Mouse (Mus musculus): ENCODE data around the gene Grpel1.

Grpel1 gene

DNA sequence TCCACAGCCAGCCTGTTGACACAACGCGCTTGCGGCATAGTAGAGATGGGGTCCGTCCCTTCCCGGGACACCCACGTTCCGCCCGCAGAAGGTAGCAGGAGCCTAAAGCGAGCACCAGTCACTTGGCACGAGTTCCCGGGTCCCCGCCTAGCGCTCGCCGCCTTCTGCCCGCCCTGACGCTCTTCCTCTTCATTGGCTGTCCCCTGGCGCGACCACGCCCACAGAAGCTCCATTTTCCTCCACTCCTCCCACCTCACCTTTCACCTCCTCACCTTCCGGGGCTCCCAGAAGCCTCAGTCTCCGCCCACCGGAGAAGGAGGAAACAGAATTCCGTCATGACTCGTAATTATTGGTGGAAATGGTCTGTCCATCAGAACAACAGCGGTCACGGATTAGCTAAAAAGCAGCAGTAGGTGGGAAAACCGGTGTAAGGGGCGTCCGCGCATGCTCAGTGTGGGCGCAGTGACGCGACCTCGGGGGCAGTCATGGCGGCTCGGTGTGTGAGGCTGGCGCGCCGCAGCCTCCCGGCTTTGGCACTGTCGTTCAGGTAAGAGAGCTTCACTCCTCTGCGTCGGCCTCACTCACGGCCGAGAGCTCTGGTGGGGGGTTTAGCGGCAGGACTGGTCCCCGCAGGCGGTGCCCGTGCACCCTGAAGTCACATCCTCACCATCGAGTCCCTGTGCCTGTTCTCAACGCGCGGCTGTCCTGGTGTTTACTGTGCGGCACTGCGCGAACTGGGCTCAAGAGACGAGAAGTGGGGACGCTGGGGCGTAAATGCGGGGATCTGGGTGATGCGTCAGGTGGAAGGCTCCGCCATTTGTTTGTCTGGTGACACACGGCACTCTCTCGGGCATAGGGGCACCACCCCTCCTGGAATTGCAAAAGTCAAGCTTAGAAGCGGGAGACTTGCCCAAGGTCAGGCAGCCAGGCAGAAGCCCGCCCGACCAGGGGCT is at the start of gene Grpel1:
TSS of gene Grpel1 (plus strand) at position 290 of the 953 bp plus-strand sequence.
- DNase-seq (ENCODE audit: low spot score in 2 of 2): peak; percentile 90 to 99

DNA sequence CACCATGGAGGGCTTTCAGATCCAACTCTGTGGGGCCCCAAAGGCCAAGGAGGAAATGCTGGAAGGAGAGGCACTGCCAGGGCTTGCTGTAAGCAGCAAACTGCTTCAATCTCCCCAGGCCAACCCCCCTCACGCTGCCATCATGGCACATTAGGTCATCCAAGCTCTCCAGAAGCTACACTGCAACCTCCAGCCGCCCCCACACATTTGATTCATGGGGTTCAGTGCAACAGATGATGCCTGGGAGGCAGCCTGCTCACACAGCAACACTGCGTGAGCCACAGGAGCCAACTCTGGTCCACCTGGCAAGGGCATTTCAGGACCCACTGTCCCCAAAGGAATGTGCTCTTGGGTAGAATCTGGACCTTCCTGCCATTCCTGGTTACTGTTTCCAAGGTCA is 44.9 kb upstream of the Grpel1 start:
- no peak for DNase-seq (ENCODE audit: low spot score in 2 of 2)

DNA sequence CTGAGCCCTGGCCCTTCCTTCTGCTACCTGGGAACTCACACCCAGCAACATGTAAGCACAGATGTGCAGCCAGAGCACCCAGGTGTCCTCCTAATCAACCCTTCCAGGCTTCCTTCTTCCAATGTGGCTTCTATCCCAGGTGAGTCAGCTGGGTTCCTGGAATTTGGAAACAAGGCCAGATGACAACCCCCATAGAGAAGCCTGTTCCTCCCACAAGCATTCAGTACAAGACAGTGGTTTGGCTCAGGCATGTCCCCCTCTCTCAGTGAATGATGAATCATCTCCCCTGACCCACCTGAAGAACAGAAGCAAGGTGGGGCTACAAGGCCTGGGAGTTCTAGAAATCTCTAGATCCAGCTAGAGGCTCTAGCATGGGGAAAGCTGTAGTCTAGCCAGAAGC is 42.1 kb upstream of the Grpel1 start:
- no peak for DNase-seq (ENCODE audit: low spot score in 2 of 2)

DNA sequence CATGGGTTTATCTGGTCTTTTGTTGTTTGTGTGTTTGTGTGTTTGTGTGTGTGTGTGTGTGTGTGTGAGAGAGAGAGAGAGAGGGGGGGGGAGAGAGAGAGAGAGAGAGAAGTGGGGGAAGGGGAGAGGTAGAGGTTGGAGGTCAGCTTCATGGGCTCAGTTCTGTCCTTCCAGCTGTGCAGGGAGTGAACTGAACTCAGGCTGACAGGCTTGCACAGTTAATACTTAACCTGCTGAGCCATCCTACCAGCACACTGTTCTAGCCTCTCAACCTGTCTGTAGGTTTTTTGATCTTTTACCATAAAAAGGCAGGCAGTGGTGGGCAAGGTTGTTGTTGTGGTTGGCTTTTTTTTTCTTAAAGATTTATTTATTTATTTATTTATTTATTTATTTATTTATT is 40.1 kb upstream of the Grpel1 start:
- DNase-seq (ENCODE audit: low spot score in 2 of 2): no peak

DNA sequence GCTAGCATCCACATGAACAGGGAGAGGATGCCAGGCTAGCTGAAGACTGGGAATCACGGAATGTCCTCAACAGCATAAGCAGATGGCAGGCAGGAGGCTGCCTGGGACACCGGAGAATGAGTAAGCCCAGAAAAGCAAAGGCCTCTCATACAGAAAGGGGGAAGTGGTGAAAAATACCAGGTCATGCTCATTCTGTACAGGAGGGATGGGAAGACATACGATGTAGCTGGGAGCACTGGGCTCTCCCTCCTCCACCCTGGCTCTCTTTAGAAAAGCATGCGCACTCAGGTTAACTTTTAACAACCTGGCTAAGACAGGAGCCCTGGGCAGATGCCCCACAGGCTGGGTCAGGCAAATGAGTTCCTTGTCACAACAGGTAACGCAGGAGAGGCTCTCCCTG is 38.4 kb upstream of the Grpel1 start:
- DNase-seq (ENCODE audit: low spot score in 2 of 2): no peak

DNA sequence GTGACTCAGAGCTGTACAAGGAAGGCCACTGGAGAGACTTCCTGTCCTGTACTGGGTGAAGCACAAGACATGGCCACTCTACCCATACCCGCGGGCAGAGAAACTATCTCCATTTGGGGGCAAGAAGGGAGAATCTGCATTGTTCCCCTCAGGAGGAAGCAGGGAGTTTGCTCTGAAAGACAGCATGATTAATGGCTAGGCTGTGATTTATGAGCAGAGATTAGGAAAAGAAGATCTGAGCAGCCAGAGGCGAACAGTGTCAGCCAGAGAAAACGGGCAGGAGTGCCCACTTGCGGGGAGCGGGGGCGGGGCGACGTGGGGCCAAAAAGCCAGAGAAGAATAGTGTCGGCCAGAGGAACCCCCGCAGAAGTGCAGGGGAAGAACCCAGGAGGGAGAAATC is 37.0 kb upstream of the Grpel1 start:
- no peak for DNase-seq (ENCODE audit: low spot score in 2 of 2)

DNA sequence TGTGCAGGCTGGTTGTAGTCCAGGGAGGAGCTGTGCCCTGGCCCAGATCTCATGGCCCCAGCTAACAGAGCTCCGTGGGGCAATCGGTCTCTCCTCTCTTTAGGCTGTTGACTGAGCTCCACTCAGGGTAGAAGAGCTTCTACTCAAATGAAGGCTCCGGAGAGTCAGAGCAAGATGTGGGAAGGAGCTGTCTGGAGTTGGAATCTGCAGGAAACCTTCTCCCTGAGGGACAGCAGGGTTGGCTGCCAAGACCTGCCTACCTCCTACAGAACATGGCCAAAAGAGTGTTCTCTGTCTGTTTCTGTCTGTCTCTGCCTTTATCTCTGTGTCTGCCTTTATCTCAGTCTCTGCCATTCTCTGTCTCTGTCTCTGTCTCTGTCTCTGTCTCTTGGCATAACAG is 35.2 kb upstream of the Grpel1 start:
- no peak for DNase-seq (ENCODE audit: low spot score in 2 of 2)

DNA sequence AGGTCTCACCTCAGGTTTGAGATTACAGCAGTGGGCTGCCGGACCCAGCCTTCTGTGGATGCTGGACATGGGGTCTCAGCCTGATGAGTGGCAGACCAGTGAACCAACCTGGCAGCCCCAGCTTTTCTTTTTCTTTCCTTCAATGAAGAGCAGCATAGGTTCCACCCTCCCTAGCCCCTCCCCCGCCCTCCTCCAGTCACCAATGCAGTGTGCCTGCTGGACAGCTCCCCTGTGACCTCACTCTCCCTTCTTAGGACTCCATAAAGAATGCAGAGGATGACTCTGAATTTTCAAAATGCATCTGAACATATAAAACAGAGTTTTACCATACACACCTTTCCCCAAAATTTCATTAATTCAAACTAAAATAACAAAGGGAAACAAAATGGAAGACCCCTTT is 33.1 kb upstream of the Grpel1 start:
- DNase-seq (ENCODE audit: low spot score in 2 of 2): no peak

DNA sequence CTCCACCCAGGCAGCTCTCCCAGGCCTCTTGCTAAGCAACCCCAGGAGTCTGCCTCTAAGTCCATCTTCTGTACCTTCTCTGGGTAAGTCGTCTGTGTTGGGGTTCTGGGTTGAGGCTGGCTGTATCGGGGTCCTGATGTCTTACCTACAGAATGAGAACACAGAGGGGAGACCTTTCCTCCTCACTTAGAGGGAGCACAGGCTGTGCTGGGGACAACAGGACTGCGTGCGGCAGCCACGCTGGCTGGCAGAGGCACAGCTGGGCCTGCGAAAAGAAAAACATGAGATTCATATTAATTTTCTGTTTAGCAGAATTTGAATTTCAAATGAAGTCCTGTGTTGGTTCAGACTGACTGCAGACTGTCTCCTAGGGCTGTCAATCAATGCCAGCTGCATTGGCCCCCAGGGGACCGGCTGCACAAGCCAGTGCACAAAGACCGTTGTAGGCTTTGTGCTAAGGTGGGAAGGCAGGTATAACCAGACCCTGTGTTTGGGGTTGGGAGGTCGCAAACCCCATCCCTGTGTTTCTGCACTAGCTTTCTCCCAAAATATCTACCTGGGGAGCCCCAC is 30.3 kb upstream of the Grpel1 start:
- DNase-seq (ENCODE audit: low spot score in 2 of 2): peak in 1 of 2 experiments; percentile 59

DNA sequence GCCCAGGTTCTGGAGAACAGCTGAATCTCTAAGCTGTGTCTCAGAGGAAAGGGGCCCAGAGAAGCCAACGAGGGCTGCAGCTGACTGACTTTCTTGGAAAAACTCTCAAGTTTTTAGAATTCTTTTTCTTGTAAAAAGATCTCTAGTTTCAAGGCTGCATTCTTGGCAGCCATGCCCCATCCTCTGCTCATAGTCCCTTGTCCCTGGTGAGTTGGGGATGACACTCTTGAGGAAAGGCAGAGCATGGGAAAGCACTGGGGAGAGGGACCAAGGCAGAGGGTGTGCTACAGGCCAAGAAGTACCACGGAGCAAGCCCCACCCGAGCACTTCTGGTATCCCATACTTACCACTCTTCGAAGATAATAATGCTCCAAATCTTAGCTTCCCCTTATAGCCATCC is 27.9 kb upstream of the Grpel1 start:
- no peak for DNase-seq (ENCODE audit: low spot score in 2 of 2)

DNA sequence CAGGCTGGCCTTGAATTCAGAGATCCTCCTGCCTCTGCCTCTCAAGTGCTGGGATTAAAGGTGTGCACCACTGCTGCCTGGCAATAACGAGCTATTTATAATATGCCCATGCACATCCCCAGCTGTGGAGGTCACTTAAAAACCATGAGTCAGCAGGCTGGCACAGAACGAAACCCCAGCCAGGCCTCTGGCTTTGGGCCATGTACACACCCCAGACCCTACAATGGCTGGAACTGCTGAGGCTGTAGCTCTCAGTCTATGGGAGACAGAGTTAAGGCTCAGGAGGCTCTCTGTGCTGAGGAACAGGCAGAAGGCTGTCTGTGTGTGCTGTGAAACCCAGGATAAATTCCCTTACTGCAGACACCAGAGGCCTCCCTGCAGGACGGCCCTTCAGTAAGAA is 24.1 kb upstream of the Grpel1 start:
- no peak for DNase-seq (ENCODE audit: low spot score in 2 of 2)

DNA sequence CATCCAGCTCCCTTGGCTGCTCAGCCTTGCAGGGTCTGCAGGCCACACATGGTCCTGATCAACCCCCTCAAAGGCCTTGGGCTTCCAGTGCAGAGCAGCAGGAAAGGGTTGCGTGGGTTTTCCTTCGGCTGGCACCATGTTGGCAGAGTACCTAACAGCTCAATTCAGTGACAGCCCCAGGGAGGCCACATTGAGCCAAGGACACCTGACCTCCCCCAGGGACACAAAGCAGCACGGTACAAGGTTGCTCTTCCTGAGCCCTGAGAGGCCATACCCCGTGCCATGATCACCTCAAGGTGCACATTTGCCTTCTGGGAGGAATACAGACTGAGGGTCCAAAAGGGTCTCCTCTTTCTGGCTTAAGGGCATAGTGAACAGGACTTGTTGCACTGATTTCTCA is 20.2 kb upstream of the Grpel1 start:
- no peak for DNase-seq (ENCODE audit: low spot score in 2 of 2)

DNA sequence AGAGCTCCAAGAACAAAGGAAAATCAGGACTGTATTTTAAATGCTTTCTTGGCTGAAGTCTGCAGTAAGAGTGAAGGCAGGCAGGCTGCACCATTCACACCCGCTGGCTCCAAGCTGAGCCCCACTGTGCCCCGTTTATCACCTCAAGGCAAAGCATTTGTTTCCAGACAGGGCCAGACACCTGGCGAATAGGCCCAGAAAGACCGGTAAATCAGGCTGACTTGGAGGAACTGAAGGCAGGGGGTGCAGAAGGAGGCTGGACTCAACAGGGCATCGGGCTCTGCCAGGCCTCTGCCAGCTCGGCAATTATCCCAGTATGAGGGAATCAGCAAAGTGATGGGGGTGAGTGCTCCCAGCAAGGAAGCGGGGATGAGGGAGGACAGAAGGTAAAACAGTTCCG is 19.8 kb upstream of the Grpel1 start:
- no peak for DNase-seq (ENCODE audit: low spot score in 2 of 2)

DNA sequence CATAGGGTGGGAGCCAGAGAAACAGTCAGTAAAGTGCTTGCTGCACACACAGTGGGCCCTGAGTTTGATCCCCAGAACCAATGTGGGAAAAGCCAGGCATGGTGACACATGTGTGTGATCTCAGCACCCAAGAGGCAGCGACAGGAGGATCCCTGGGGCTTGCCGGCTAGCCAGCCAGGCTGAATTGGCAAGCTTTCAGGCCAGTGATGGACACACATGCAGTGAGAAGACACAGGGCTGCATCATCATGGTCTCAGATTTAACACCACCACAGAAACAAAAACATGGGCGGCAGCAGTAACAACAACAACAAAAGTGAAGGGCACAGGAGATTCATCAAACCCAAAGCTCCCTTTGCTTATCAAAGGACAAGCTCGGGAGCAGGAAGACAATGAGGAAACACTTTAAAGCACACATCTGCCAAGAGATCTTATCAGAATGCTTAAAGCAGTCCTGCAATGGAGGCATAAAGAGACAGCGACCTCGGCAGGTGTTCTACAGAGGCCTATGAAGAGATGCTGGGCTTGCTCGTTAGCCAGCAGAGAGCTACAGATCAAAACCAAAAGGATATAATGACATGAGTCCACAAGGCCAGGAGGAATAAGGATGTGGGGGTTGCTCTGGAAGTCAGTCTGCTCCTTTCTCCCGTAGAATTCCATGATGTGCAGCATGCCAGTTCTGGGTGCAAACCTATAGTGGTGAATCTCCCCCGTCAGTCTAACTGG is 18.5 kb upstream of the Grpel1 start:
- DNase-seq (ENCODE audit: low spot score in 2 of 2): no peak

DNA sequence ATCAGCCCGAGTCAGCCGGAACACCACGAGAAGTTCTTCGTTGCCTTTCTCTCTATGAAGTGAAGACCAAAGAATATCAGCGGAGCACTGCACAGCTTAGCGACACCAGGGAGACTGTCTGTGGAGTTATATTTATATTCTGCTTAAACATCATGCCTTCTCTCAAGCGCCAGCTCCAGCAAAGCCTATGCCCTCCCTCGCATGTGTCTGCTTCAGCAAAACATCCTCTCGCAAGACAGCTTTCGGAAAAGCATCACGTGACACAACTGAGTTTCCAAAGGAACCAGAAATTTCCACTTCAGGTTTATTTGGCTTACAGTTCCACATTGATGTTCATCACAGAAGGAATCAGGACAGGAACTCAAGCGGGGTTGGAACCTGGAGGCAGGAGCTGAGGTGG is 16.9 kb upstream of the Grpel1 start:
- no peak for DNase-seq (ENCODE audit: low spot score in 2 of 2)

DNA sequence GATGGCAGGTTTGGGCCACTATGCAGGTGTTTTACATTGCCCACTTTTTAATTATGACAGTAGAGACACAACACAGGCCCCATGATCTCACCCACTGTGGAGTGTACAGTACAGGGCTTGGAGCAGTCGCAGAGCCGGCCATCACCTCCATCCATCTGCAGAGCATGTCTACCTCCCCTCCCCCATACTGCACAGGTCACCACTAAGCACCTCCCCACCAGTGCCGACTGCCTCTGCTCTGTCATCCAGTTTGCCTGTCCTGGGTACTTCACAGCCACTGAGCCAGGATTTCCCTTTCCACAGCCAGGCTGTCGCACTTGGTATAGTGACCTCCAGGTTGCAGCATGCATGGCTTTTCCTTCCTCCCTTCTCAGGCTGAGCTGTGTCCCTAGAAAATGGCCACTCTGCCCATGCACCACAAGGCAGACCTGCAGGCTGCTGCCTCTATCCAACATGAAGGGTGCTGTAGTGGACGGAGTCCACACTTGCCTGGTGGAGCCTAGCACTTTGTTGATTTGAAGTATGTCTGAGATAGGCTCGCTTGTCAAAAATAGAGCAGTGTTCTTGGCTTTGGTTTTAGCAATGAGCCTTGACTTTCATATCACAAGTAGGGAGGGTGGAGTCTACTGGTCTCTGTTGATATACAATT is 15.0 kb upstream of the Grpel1 start:
- DNase-seq (ENCODE audit: low spot score in 2 of 2): no peak

DNA sequence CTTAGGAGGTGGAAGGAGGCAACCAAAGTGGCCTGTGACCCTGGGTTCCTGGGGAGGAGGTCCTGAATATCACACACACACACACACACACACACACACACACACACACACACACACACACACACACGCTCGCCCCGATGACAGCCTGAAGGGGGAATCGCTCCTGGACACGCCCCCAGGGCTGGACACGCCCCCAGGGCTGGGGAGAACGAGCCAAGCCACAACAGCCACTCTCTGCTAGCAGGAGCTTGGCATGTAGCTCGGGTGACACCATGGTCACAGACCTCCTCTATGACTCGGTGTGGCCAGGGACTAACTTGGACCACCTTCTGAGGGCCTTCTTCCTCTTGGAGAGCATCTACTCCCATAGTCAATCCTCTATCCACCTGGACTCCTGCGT is 13.7 kb upstream of the Grpel1 start:
- DNase-seq (ENCODE audit: low spot score in 2 of 2): peak in 1 of 2 experiments; percentile 48

DNA sequence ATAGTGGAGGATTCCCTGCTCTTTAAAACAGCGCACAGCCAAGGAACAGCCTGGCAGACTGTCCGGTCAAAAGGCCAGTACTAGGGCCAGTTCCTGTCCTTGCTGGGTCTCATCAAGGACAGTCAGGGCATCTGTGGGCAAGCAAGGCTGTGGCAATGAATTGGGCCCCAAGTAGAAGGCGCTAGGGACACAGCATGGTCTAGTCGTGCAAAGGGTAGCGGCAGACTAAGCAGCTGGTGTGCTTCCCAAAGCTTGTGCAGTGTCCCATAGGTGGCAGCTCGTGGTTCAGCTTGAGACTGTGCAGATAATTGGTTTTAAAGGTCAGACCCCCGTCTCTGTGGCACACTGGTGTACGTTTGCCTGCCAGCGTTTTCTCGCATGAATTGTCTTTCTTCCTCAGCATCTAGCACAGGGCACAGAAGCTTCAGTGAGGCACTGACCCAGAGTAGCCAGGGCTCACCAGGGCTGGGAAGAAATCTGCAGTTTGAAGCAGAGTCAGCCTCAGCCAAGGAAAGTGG is 12.9 kb upstream of the Grpel1 start:
- DNase-seq (ENCODE audit: low spot score in 2 of 2): no peak

DNA sequence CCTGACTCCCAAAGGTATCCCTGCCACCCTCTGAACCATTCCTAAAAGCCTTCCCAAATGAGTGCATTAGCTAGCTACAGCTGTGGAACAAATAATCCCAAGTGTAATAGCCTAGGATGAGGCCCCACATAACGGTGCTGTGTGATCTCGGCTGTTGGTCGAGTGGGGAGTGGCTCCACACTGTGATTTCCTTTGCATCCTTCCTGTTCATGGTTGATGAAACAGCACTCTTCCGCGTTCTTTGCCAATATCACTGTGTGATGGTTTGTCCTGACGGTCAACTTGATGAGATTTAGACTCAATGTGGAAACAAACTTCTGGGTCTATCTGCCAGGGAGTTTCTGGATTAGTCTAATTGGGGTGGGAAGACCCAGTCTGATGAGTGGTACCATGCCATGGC is 12.0 kb upstream of the Grpel1 start:
- DNase-seq (ENCODE audit: low spot score in 2 of 2): no peak

DNA sequence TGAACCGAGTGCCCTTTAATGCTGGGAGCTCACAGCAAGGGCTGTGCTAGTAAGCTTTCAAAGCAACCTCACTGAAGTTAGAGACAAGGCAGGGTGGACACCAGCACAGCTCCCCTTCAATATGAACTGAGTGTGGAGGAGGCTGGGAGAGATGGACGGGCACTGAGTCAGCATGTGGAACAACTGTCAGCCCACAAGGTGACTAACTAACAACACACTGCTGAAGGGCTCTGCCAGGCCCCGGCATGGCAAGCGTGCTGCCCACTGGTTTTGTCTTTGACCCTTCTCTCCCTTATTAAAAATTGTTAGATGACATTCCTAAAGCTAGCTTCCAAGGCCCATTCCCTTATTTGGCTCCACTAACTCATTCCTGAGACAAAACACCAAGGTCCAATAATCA is 7.1 kb upstream of the Grpel1 start:
- no peak for DNase-seq (ENCODE audit: low spot score in 2 of 2)

DNA sequence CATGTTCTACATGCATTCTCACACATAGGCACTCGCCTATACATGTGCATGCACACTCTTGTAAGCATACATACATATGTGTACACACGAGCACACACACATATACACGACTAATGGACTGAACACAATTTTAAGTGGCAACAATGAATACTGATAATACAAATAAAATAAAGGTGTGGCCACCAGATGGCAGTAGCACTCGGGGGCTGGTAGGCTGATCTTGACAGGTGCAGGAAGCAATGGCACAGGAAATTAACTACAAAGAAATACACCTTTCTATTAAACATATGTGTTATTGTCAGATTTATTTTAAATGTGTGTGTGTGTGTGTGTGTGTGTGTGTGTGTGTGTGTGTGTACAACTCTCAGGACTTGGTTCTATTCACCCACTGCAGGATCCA is 5.9 kb upstream of the Grpel1 start:
- DNase-seq (ENCODE audit: low spot score in 2 of 2): peak; percentile 38 to 75

DNA sequence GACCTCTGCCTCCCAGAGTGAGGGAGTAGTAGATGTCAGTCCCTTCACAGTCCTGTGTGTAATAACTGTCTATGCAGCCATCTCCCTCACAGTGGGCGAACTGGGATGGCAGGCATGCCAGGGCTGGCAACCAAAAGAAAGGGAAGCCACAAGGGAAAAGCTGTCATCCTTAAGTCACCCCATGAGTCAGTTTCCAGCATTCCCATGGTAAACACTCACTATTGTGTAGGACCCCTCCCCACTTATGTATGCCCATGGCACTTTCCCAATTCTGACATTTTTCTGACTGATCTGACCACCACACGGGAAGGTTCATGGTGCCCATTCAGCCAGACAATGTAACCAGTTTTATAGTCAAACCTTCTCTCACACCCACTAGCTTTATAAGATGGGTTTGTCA is 4.1 kb upstream of the Grpel1 start:
- DNase-seq (ENCODE audit: low spot score in 2 of 2): no peak
